Mouse (Mus musculus): ENCODE measurements around the gene Psmb1.

- TF ChIP-seq CTCF (IDR thresholded peaks at IDR 0.05; ENCODE audit: control insufficient read depth, insufficient read depth, insufficient replicate concordance, low read depth, low read length) (no peak), POLR2A (IDR thresholded peaks at IDR 0.05; ENCODE audit: control insufficient read depth, low read depth, low read length) (no peak)
Measured at GRCm38 (mm10) chr17:15429937-15430336, 69.6 kb downstream of the Psmb1 start.
